Mouse (Mus musculus) lung, adult 2 months (tissue): ENCODE measurements around the gene Clec4a2. TPM values are rescaled to one million over a fixed set of nuclear protein-coding genes. Genes with fewer than 3 reads are reported as not detected.
"Not testable (repeated sequence)": the region's sequence is repeated elsewhere in the genome, so short reads cannot be mapped to it uniquely, and the experiment has no call there.

ENCODE experiments used
- DNase-seq: peaks from one replicate; pipeline ENCODE4 v3.0.0; 2022
- H3K4me1 ChIP-seq: fragments of 200-500 bp; 2 replicates; pipeline ENCODE4 v1.6.1; 2011; ENCODE audit warnings: low read length; ENCODE audit not compliant: control insufficient read depth, insufficient read depth
- H3K4me3 ChIP-seq: fragments of 200-500 bp; replicated peaks from 2 replicates; pipeline ENCODE3; 2011; ENCODE audit warnings: low read depth, mild to moderate bottlenecking, control low read depth, low read length; ENCODE audit errors: extremely low read depth
- CTCF ChIP-seq: fragments of 200-500 bp; IDR thresholded peaks from 2 replicates; pipeline ENCODE4 v1.5.1; 2011; ENCODE audit warnings: mild to moderate bottlenecking, low read length, control low read depth; ENCODE audit not compliant: insufficient read depth
- POLR2A ChIP-seq: fragments of 200-500 bp; IDR thresholded peaks from 2 replicates; pipeline ENCODE4 v1.6.1; 2011; ENCODE audit warnings: low read depth, mild to moderate bottlenecking, control low read depth, low read length, borderline replicate concordance; ENCODE audit errors: extremely low read depth
- whole genome bisulfite sequencing: fragments of 180-500 bp; shearing (Covaris S2); methylation state at CpG from one replicate; pipeline ENCODE4 v1.1.7; 2018; 5-methylcytosine and 5-hydroxymethylcytosine counted together
- polyA plus RNA-seq: library from polyadenylated mRNA; depleted of rRNA; stranded (reverse); fragments of >200 nt; gene quantifications from 2 replicates; pipeline ENCODE4 v1.2.3, GENCODE M21; 2012; rRNA removed

The Clec4a2 gene
- polyA plus RNA-seq = 1.9 and 7.2 TPM in 2 replicates

- H3K4me3 ChIP-seq, DNase-seq, H3K4me1 ChIP-seq: not testable (repeated sequence)
Measured at GRCm38 (mm10) chr6:123106128-123106527, at the start of gene Clec4a2. TSS of gene Clec4a2 (plus strand) at chr6:123106428.

GRCm38 (mm10) chr6:123095125-123095843 is 10.9 kb upstream of the Clec4a2 start:
- 79% methylated on average over 4 of the region's 4 CpGs for WGBS
- TF ChIP-seq CTCF = no peak
- no peak for TF ChIP-seq POLR2A
- Histone ChIP-seq H3K4me3 (no peak overlapping the region), H3K4me1 (no peaks in the 10 kb centered on the region)
- no peak for DNase-seq

More at GRCm38 (mm10) chr6:123106128-123106527, at the start of gene Clec4a2:
- WGBS = 27% methylated on average over 1 of the region's 1 CpGs

- DNase-seq = no peak
- WGBS = 55% methylated on average over 3 of the region's 3 CpGs
- H3K4me1 ChIP-seq = no peaks in the 10 kb centered on the region
- no peak for TF ChIP-seq CTCF
- TF ChIP-seq POLR2A = no peak
- H3K4me3 ChIP-seq = no peak overlapping the region
Measured at GRCm38 (mm10) chr6:123123195-123123594, 17.0 kb downstream of the Clec4a2 start.

GRCm38 (mm10) chr6:123127173-123127572 is 20.9 kb downstream of the Clec4a2 start:
- TF ChIP-seq CTCF (no peak), POLR2A (no peak)
- no peak for DNase-seq
- Histone ChIP-seq H3K4me1 (no peaks in the 10 kb centered on the region), H3K4me3 (no peak overlapping the region)
- WGBS = 47% methylated on average over 1 of the region's 1 CpGs

GRCm38 (mm10) chr6:123137766-123138526 is 31.7 kb downstream of the Clec4a2 start:
- WGBS = 65% methylated on average over 29 of the region's 29 CpGs
- H3K4me1 ChIP-seq, DNase-seq, H3K4me3 ChIP-seq: not testable (repeated sequence)

- 32% methylated on average over 1 of the region's 1 CpGs for WGBS
- no peak overlapping the region for H3K4me3 ChIP-seq
- DNase-seq = no peak
- H3K4me1 ChIP-seq = no peaks in the 10 kb centered on the region
- TF ChIP-seq POLR2A (no peak), CTCF (no peak)
Measured at GRCm38 (mm10) chr6:123170106-123170505, 63.9 kb downstream of the Clec4a2 start.

- no peaks in the 10 kb centered on the region for H3K4me1 ChIP-seq
- no peak overlapping the region for H3K4me3 ChIP-seq
- no peak for DNase-seq
- TF ChIP-seq POLR2A = no peak
- TF ChIP-seq CTCF = no peak
Measured at GRCm38 (mm10) chr6:123171040-123171439, 64.8 kb downstream of the Clec4a2 start.

GRCm38 (mm10) chr6:123172593-123172992 is 66.4 kb downstream of the Clec4a2 start, which contains the start of gene Clec4b2:
TSS of gene Clec4b2 (plus strand) at chr6:123172893.
- no peak within 1 kb of the TSS for H3K4me3 ChIP-seq
- TF ChIP-seq CTCF (no peak), POLR2A (no peak)
- WGBS = 76% methylated on average over 4 of the region's 4 CpGs
- DNase-seq = no peak
- no peaks in the 10 kb centered on the region for H3K4me1 ChIP-seq

- Histone ChIP-seq H3K4me1 (no peaks in the 10 kb centered on the region), H3K4me3 (no peak overlapping the region)
- DNase-seq = no peak
- WGBS = 77% methylated on average over 1 of the region's 1 CpGs
- TF ChIP-seq CTCF = no peak
- TF ChIP-seq POLR2A = no peak
Measured at GRCm38 (mm10) chr6:123175549-123175948, 69.3 kb downstream of the Clec4a2 start.

- WGBS = 60% methylated on average over 2 of the region's 2 CpGs
- not testable (repeated sequence) for H3K4me3 ChIP-seq, H3K4me1 ChIP-seq, DNase-seq
Measured at GRCm38 (mm10) chr6:123184862-123185261, 78.6 kb downstream of the Clec4a2 start.

Other genes starting within 250 kb of the Clec4a2 start
- 11.5 and 16.7 TPM in 2 replicates for gene Necap1, start 232.0 kb upstream of the Clec4a2 start, polyA plus RNA-seq
- gene Clec4a1, start 184.6 kb upstream of the Clec4a2 start, polyA plus RNA-seq = 2.3 and 4.9 TPM in 2 replicates
- gene Clec4a3, start 153.9 kb upstream of the Clec4a2 start, polyA plus RNA-seq = 1.7 and 4.6 TPM in 2 replicates
- not detected in 2 replicates for gene Clec4a4, start 116.1 kb upstream of the Clec4a2 start, polyA plus RNA-seq
- gene Clec4b1, start 56.5 kb upstream of the Clec4a2 start, polyA plus RNA-seq = 1.7 and 2.9 TPM in 2 replicates
- not detected in 2 replicates for gene Clec4b2, start 66.5 kb downstream of the Clec4a2 start, polyA plus RNA-seq
- 6.6 and 9.8 TPM in 2 replicates for gene Clec4n, start 123.4 kb downstream of the Clec4a2 start, polyA plus RNA-seq
- gene Clec4d, start 155.7 kb downstream of the Clec4a2 start, polyA plus RNA-seq = 0.74 and 2.1 TPM in 2 replicates
- 0.35 and 0.85 TPM in 2 replicates for gene Clec4e, start 183.4 kb downstream of the Clec4a2 start, polyA plus RNA-seq
- not detected in 2 replicates for gene Vmn2r19, start 201.9 kb downstream of the Clec4a2 start, polyA plus RNA-seq